Mouse (Mus musculus) MEL-GATA-1-ER (cell line): Measurements from ENCODE around the gene Tuba1c.
"Not testable (repeated sequence)": the region's sequence is repeated elsewhere in the genome, so short reads cannot be mapped to it uniquely, and the experiment has no call there.

Experiments used
- DNase-seq: peaks from one replicate; pipeline ENCODE4 v3.0.0-alpha.2; 2012; ENCODE audit warnings: low read depth; ENCODE audit errors: extremely low read depth

Tuba1c gene

GRCm38 (mm10) chr15:99028874-99029458, 725 bp upstream of the Tuba1c start:
- peak; percentile 79 for DNase-seq

GRCm38 (mm10) chr15:99030585-99031387, 1.1 kb downstream of the Tuba1c start:
- peak; percentile 36 for DNase-seq

- peak; percentile 38 for DNase-seq
Observed at GRCm38 (mm10) chr15:99031388-99031675, 1.6 kb downstream of the Tuba1c start.

- peak; percentile 26 for DNase-seq
Observed at GRCm38 (mm10) chr15:99032041-99032725, 2.5 kb downstream of the Tuba1c start.

- no peak for DNase-seq
Observed at GRCm38 (mm10) chr15:99032726-99033250, 3.1 kb downstream of the Tuba1c start.

GRCm38 (mm10) chr15:99033498-99034270, 4.0 kb downstream of the Tuba1c start:
- DNase-seq, result peak; percentile 95

DNA sequence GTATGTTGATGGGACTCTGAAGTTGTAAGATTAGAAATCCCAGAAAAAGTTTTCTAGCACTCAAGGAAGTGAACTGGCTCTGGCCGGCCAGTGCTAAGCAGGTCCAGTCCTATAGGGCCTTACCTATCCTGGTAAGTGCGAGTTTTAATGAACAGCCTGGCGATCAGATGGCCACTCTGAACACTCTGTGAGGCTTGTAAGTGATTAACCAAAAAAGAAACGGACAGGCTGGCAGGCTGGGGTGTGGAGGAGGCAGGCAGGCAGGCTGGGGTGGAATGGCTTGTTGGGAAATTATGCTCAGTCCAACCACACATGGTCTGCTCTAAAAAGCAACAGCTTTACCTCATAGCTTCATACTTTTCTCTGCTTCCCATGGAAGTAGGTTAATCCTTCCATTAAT, 5.7 kb downstream of the Tuba1c start:
- DNase-seq, result no peak

GRCm38 (mm10) chr15:99036249-99036905, 6.7 kb downstream of the Tuba1c start:
- no peak for DNase-seq

- no peak for DNase-seq
Observed at GRCm38 (mm10) chr15:99038025-99038424, 8.3 kb downstream of the Tuba1c start.

- DNase-seq, result no peak
Observed at GRCm38 (mm10) chr15:99038797-99039196, 9.1 kb downstream of the Tuba1c start.

GRCm38 (mm10) chr15:99039306-99039705, 9.6 kb downstream of the Tuba1c start:
- DNase-seq, result no peak

DNA sequence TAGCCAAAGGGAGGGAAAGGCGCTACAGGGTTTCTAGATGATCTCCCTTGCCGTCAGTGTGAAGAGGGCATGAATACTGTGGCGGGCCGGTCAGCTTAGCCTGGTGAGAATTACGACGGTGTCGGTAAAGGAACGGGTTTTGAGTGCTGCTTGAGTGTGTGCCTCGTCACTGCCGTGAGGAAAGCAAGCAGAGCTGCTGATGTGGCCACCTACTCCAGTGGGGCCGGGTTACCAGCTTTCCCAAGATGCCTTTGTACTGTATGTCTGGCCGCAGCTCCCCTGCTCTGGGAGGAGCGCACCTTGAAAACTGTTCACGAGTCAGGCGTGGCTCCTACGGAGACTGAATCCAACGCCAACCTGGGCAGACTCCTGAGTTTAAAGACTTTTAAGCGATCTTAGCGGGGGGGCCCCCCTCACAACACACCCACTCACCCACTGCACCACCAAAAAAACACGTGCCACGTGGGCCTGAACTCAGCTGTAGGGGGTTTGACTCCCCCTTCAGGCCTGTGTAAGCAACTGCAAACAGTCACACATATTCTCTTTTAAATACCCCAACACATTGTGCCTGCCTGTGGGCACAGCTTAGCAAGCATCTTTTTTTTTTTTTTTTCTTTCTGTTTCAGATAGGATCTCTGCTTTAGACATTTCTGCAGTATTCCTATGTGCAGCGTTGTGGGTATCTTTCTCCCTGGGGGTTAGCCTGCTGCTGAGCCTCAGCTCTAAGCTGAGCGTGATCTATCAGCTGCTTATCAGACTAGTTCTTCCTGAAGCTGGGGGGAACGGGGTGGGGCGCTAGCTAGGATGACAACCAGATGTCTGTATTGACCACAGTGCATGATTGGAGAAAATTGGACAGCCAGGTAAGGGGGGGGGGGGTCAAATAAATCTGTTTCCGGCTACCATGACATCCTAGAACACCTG, 10.6 kb downstream of the Tuba1c start:
- DNase-seq, result peak; percentile 39

- no peak for DNase-seq
Observed at GRCm38 (mm10) chr15:99040920-99041856, 11.5 kb downstream of the Tuba1c start.

GRCm38 (mm10) chr15:99042334-99042733, 12.6 kb downstream of the Tuba1c start:
- no peak for DNase-seq

GRCm38 (mm10) chr15:99044854-99045253, 15.2 kb downstream of the Tuba1c start:
- no peak for DNase-seq

GRCm38 (mm10) chr15:99045734-99046133, 16.0 kb downstream of the Tuba1c start:
- not testable (repeated sequence) for DNase-seq

GRCm38 (mm10) chr15:99049473-99050253, 20.0 kb downstream of the Tuba1c start:
- peak; percentile 60 for DNase-seq

DNA sequence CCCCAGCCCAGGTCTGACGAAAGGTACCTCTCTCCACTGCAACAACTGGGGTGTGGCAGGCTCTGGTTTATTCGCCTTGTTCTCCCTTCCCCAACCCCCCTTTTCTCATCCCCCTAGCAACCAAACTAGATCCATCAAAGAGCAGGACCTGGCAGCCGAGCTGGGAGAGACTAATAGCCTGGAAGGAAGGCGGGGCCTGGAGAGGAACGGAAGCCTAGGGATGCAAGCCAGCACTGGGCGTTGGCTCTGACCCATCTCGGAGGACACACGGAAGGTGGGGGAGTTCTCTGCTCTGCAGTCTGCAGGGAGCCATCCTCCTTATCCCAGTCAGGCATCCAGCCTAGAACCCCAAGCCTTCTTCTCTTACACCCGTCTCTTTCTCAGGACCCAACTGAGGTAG, 23.7 kb downstream of the Tuba1c start:
- no peak for DNase-seq
